Mouse (Mus musculus) layer of hippocampus, adult 2 months (tissue): ENCODE measurements at regions not wholly inside any gene's neighbourhood (a gene's known extent, or its start where the extent isn't known, plus 50 kb on each side); places are given as distances from the start of the nearest gene placed in this dataset.

Experiments
- DNase-seq, 2 experiments: peaks; one replicate each; pipeline ENCODE4 v3.0.0; 2022; ENCODE audit warnings: low spot score in 2 of 2
- H3K27ac ChIP-seq: fragments of 200-600 bp; 2 replicates; pipeline ENCODE4 v1.8.1; 2022
- H3K4me3 ChIP-seq: fragments of 200-600 bp; 2 replicates; pipeline ENCODE4 v1.8.1; 2022; ENCODE audit warnings: mild to moderate bottlenecking
- CTCF ChIP-seq: fragments of 200-600 bp; conservative IDR thresholded peaks from 2 replicates; pipeline ENCODE4 v1.8.1; 2022; ENCODE audit warnings: antibody characterized with exemption, mild to moderate bottlenecking, moderate library complexity

GRCm38 (mm10) chr5:35449556-35449955 is 60.6 kb downstream of the Hmx1 start:
- no peak overlapping the region for H3K27ac ChIP-seq
- TF ChIP-seq CTCF: no peak
- peak in 1 of 2 experiments; percentile 9 for DNase-seq

More at GRCm38 (mm10) chr5:35449556-35449955, 60.6 kb downstream of the Hmx1 start:
- H3K4me3 ChIP-seq: no peak overlapping the region
